Mouse (Mus musculus): ENCODE measurements around the gene Ccdc188.

DNA sequence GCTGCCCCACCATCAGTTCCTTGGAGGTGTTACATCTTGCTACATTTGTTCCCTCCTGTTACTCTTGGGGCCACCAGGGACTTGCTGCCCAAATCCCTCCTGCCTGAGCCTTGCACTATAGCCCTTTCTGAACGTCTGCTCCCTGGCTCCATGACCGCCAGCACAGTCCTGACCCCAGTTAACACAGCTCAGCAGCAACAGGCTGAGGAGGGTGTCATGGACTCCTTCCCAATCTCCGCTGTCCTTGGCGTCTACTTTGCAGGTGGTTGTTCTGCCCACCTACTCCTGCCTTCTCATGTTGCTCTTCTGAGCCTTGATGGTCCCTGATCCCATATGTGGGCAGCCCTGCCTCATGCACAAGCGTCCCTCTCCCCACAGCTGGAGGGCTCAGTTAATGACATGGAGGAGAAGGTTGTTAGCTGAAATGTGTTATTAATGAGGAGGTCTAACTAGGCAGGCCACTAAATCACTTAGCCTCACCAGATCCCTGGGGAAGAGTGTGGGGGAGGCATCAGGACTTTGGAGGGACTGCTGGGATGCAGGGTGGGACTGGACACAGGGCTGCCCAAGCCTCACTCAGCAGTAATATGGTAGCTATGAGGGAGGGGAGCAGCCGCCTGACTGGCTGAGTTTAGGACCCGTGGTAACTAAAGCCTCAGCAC, 14.1 kb upstream of the Ccdc188 start:
- TF ChIP-seq POLR2A (IDR thresholded peaks at IDR 0.05; ENCODE audit: extremely low read depth, insufficient read depth, low read length), result no peak
- no peak for TF ChIP-seq CTCF (IDR thresholded peaks at IDR 0.05; ENCODE audit: extremely low read depth, insufficient read depth, low read length)

All from cortical plate, adult 2 months (tissue).